Mouse (Mus musculus) olfactory bulb, adult 2 months (tissue): ENCODE measurements at regions not wholly inside any gene's neighbourhood (a gene's known extent, or its start where the extent isn't known, plus 50 kb on each side); places are given as distances from the start of the nearest gene placed in this dataset.

Experiments used
- CTCF ChIP-seq: fragments of 200-500 bp; IDR thresholded peaks from 2 replicates; pipeline ENCODE4 v1.5.1; 2012; ENCODE audit warnings: low read depth, mild to moderate bottlenecking, low read length, moderate library complexity; ENCODE audit not compliant: insufficient read depth
- POLR2A ChIP-seq: fragments of 200-500 bp; IDR thresholded peaks from 2 replicates; pipeline ENCODE4 v1.6.1; 2012; ENCODE audit warnings: mild to moderate bottlenecking, low read depth, low read length, moderate library complexity; ENCODE audit not compliant: insufficient read depth

DNA sequence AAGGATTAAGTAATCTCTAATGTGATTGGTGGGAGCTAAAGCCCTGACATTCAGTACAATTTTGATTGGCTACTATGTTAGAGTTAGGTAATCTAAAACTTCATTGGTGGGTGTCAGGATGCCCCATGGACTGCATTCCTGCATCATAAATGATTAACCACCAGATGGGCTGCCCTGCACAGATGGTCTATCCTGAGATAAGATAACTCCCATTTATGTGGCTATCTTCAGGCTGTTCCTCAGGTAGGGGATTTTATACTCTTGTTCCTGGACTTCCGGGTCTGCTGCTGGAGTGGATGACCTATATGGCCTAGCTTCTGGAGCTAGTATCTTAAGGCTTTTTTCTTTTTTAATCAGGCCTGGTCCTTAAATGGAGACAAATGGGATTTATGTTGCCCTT lies 69.5 kb upstream of the G2e3 start:
- TF ChIP-seq CTCF (no peak), POLR2A (no peak)
